Comparison of ENCODE assay signal across 8 mouse cellular contexts in genomic region chr5:143372818-143373217, GRCm38 (mm10). TPM values are rescaled to one million over a fixed set of nuclear protein-coding genes. Genes with fewer than 3 reads are reported as not detected.
A peak's percentile ranks its signal among the peaks of the same experiment; 100 is the strongest.
DNase-seq lines count a peak whose midpoint lies in the region; ATAC-seq and TF ChIP-seq lines count a peak whose summit lies in the region.

No protein-coding gene starts in this region.

- H3K9ac ChIP-seq in lung, postnatal 0 days (replicated peaks; ENCODE audit: low read depth) = no peak overlapping the region
- no peak overlapping the region for H3K9ac ChIP-seq in heart, postnatal 0 days (replicated peaks; ENCODE audit: low read depth, low read length)
- H3K9ac ChIP-seq in liver, embryonic 12.5 days = no peak overlapping the region

- no peaks in the 10 kb centered on the region for H3K27me3 ChIP-seq in cerebellum, adult 2 months (ENCODE audit: control insufficient read depth, insufficient read depth, low read length)
- H3K27me3 ChIP-seq in lung, postnatal 0 days (replicated peaks; ENCODE audit: insufficient read depth, low read length) = peaks cover 32% of the 10 kb centered on the region
- H3K27me3 ChIP-seq in heart, postnatal 0 days (ENCODE audit: control insufficient read depth, insufficient read depth, low read length) = peaks cover 78% of the 10 kb centered on the region
- H3K27me3 ChIP-seq in liver, embryonic 12.5 days (replicated peaks) = peaks cover 88% of the 10 kb centered on the region

- peaks cover 27% of the 10 kb centered on the region for H3K4me1 ChIP-seq in cerebellum, adult 2 months (ENCODE audit: control insufficient read depth, insufficient read depth, low read length)
- H3K4me1 ChIP-seq in lung, postnatal 0 days (ENCODE audit: insufficient read depth, low read depth, low read length) = no peaks in the 10 kb centered on the region
- no peaks in the 10 kb centered on the region for H3K4me1 ChIP-seq in heart, postnatal 0 days (ENCODE audit: control insufficient read depth, insufficient read depth)
- peaks cover 6% of the 10 kb centered on the region for H3K4me1 ChIP-seq in liver, embryonic 12.5 days

- H3K9me3 ChIP-seq in lung, postnatal 0 days (ENCODE audit: low read length) = no peaks in the 10 kb centered on the region
- no peaks in the 10 kb centered on the region for H3K9me3 ChIP-seq in heart, postnatal 0 days (replicated peaks; ENCODE audit: control insufficient read depth, low read length)
- H3K9me3 ChIP-seq in liver, embryonic 12.5 days (replicated peaks) = peaks cover 4% of the 10 kb centered on the region; the same call in 1 of the 2 replicates

- peak; percentile 19 to 37 for DNase-seq in cerebellum, adult 2 months
- no peak for DNase-seq in cerebellum, postnatal 4 days (ENCODE audit: low spot score in 2 of 2)
- peak; percentile 18 for DNase-seq in lung, postnatal 0 days (ENCODE audit: low spot score)
- DNase-seq in lung, postnatal 36 days = no peak
- DNase-seq in heart, postnatal 0 days (ENCODE audit: low spot score) = no peak
- DNase-seq in B cell, adult 2 months = no peak
- no peak for DNase-seq in layer of hippocampus, postnatal 14 days (ENCODE audit: low spot score in 2 of 2)

- peak; percentile 43; the same call in 1 of the 2 replicates for TF ChIP-seq CTCF in cerebellum, adult 2 months (IDR thresholded peaks at IDR 0.05; ENCODE audit: borderline replicate concordance, insufficient read depth, low read depth, low read length)
- peak; percentile 60 for TF ChIP-seq CTCF in lung, postnatal 0 days (IDR thresholded peaks at IDR 0.05)
- peak; percentile 42 for TF ChIP-seq CTCF in heart, postnatal 0 days (IDR thresholded peaks at IDR 0.05; ENCODE audit: low read depth)

- TF ChIP-seq POLR2A in cerebellum, adult 2 months (IDR thresholded peaks at IDR 0.05; ENCODE audit: borderline replicate concordance, insufficient read depth, low read length) = no peak

- ATAC-seq in lung, postnatal 0 days = no peak
- ATAC-seq in heart, postnatal 0 days (ENCODE audit: insufficient read depth, low read depth) = peak; percentile 36; the same call in 1 of the 2 replicates
- ATAC-seq in liver, embryonic 12.5 days = no peak

- H3K36me3 ChIP-seq in lung, postnatal 0 days (ENCODE audit: insufficient read depth, low read length) = no peaks in the 10 kb centered on the region
- no peaks in the 10 kb centered on the region for H3K36me3 ChIP-seq in heart, postnatal 0 days (replicated peaks; ENCODE audit: control insufficient read depth, insufficient read depth, low read length)
- no peaks in the 10 kb centered on the region for H3K36me3 ChIP-seq in liver, embryonic 12.5 days

- 2% methylated on average over 35 of the region's 35 CpGs for WGBS in cerebellum, adult 2 months
- WGBS in lung, postnatal 0 days = under 1% methylated on average over 35 of the region's 35 CpGs
- WGBS in heart, postnatal 0 days = 1% methylated on average over 35 of the region's 35 CpGs
- 4% methylated on average over 35 of the region's 35 CpGs for WGBS in liver, embryonic 12.5 days (ENCODE audit: insufficient replicate concordance)

- peak overlapping the region; percentile 49 for H3K4me2 ChIP-seq in lung, postnatal 0 days (replicated peaks; ENCODE audit: low read depth, low read length)
- H3K4me2 ChIP-seq in heart, postnatal 0 days (ENCODE audit: low read depth, low read length) = peak overlapping the region; percentile 50
- peak overlapping the region; percentile 52 for H3K4me2 ChIP-seq in liver, embryonic 12.5 days

- H3K4me3 ChIP-seq in cerebellum, adult 2 months (replicated peaks; ENCODE audit: insufficient read depth, low read depth, low read length) = peak overlapping the region; percentile 43
- H3K4me3 ChIP-seq in lung, postnatal 0 days (ENCODE audit: low read depth, low read length) = peak overlapping the region; percentile 14; the same call in 1 of the 2 replicates
- H3K4me3 ChIP-seq in heart, postnatal 0 days (ENCODE audit: low read depth, low read length) = peak overlapping the region; percentile 35
- H3K4me3 ChIP-seq in liver, embryonic 12.5 days = peak overlapping the region; percentile 25

- H3K27ac ChIP-seq in cerebellum, adult 2 months (ENCODE audit: insufficient read depth, low read length) = no peak overlapping the region
- no peak overlapping the region for H3K27ac ChIP-seq in lung, postnatal 0 days (ENCODE audit: low read length)
- H3K27ac ChIP-seq in heart, postnatal 0 days (ENCODE audit: low read depth) = no peak overlapping the region
- no peak overlapping the region for H3K27ac ChIP-seq in liver, embryonic 12.5 days

- no peak for TF ChIP-seq EP300 in lung, postnatal 0 days (IDR thresholded peaks at IDR 0.05)
- no peak for TF ChIP-seq EP300 in heart, postnatal 0 days (IDR thresholded peaks at IDR 0.05; ENCODE audit: low read depth)

RNA-seq across cellular contexts. Expression of gene Grid2ip, which starts 15.7 kb away (rescaled TPM):
- 38.5 and 52.1 TPM in 2 replicates for polyA plus RNA-seq in cerebellum, adult 2 months (2012; rRNA removed)
- not detected in 2 replicates for polyA plus RNA-seq in lung, postnatal 0 days (2015; fragmentation: Nextera tagmentation; extraction: Ambion mirVana)
- not detected in 2 replicates for total RNA-seq in heart, postnatal 0 days (2014; rRNA removed; ENCODE audit: low replicate concordance)
- not detected in 2 replicates for polyA plus RNA-seq in heart, postnatal 0 days (2015; fragmentation: Nextera tagmentation; extraction: Ambion mirVana)
- polyA plus RNA-seq in liver, embryonic 12.5 days (2016; fragmentation: Nextera tagmentation; extraction: Ambion mirVana) = 0.04 TPM in 1 of 2 replicates, not detected in the other
- total RNA-seq in layer of hippocampus, postnatal 14 days (2021) = 1 to 10 TPM; 4.1 to 8.1 TPM

RNA-seq across cellular contexts. Expression of gene Kdelr2, which starts 30.8 kb away (rescaled TPM):
- polyA plus RNA-seq in cerebellum, adult 2 months (2012; rRNA removed) = 32.1 and 32.6 TPM in 2 replicates
- polyA plus RNA-seq in lung, postnatal 0 days (2015; fragmentation: Nextera tagmentation; extraction: Ambion mirVana) = 233 and 242 TPM in 2 replicates
- 126 and 128 TPM in 2 replicates for total RNA-seq in heart, postnatal 0 days (2014; rRNA removed; ENCODE audit: low replicate concordance)
- 154 and 170 TPM in 2 replicates for polyA plus RNA-seq in heart, postnatal 0 days (2015; fragmentation: Nextera tagmentation; extraction: Ambion mirVana)
- polyA plus RNA-seq in liver, embryonic 12.5 days (2016; fragmentation: Nextera tagmentation; extraction: Ambion mirVana) = 171 and 174 TPM in 2 replicates
- 10 to 100 TPM; 42.9 to 49.7 TPM for total RNA-seq in layer of hippocampus, postnatal 14 days (2021)

RNA-seq across cellular contexts. Expression of gene Zdhhc4, which starts 43.8 kb away (rescaled TPM):
- 68.3 and 69.7 TPM in 2 replicates for polyA plus RNA-seq in cerebellum, adult 2 months (2012; rRNA removed)
- 72.1 and 87.5 TPM in 2 replicates for polyA plus RNA-seq in lung, postnatal 0 days (2015; fragmentation: Nextera tagmentation; extraction: Ambion mirVana)
- 56.0 and 104 TPM in 2 replicates for total RNA-seq in heart, postnatal 0 days (2014; rRNA removed; ENCODE audit: low replicate concordance)
- polyA plus RNA-seq in heart, postnatal 0 days (2015; fragmentation: Nextera tagmentation; extraction: Ambion mirVana) = 58.5 and 63.3 TPM in 2 replicates
- 41.9 and 42.9 TPM in 2 replicates for polyA plus RNA-seq in liver, embryonic 12.5 days (2016; fragmentation: Nextera tagmentation; extraction: Ambion mirVana)
- total RNA-seq in layer of hippocampus, postnatal 14 days (2021) = 10 to 100 TPM; 41.8 to 47.1 TPM

RNA-seq across cellular contexts. Expression of gene E130309D02Rik, which starts 57.7 kb away (rescaled TPM):
- 17.0 and 17.8 TPM in 2 replicates for polyA plus RNA-seq in cerebellum, adult 2 months (2012; rRNA removed)
- polyA plus RNA-seq in lung, postnatal 0 days (2015; fragmentation: Nextera tagmentation; extraction: Ambion mirVana) = 18.2 and 19.5 TPM in 2 replicates
- 34.3 and 45.3 TPM in 2 replicates for total RNA-seq in heart, postnatal 0 days (2014; rRNA removed; ENCODE audit: low replicate concordance)
- polyA plus RNA-seq in heart, postnatal 0 days (2015; fragmentation: Nextera tagmentation; extraction: Ambion mirVana) = 15.4 and 15.8 TPM in 2 replicates
- 43.6 and 44.8 TPM in 2 replicates for polyA plus RNA-seq in liver, embryonic 12.5 days (2016; fragmentation: Nextera tagmentation; extraction: Ambion mirVana)
- 10 to 100 TPM; 20.8 to 23.1 TPM for total RNA-seq in layer of hippocampus, postnatal 14 days (2021)

Comparison
In these comparisons a context has a peak if more than half of its experiments do, and no peak if none do; other contexts are left out.
1. DNase-seq: peak in cerebellum, adult 2 months (2 of 2) and lung, postnatal 0 days (single experiment); none in cerebellum, postnatal 4 days (0 of 2), lung, postnatal 36 days (single experiment), heart, postnatal 0 days (single experiment), B cell, adult 2 months (0 of 2) and layer of hippocampus, postnatal 14 days (0 of 2).
2. RNA of gene Grid2ip, which starts 15.7 kb away (polyA plus RNA-seq): 38.5 to 52.1 TPM in cerebellum, adult 2 months; 0.04 TPM in liver, embryonic 12.5 days, not detected in lung, postnatal 0 days and not detected in heart, postnatal 0 days; every median in the first group is over 10 times any median in the second.
3. Peak in every context shown above with its lines, with median percentiles within 50 percentile points of each other: H3K4me3 ChIP-seq, CTCF ChIP-seq and H3K4me2 ChIP-seq.